Mouse (Mus musculus) kidney, postnatal 10 days (tissue): ENCODE results near the gene Pip5k1c.
A peak's percentile ranks its signal among the peaks of the same experiment; 100 is the strongest.

Experiments used
- DNase-seq: peaks from one replicate; pipeline ENCODE4 v3.0.0; 2021; ENCODE audit warnings: mixed read lengths

Gene Pip5k1c

GRCm38 (mm10) chr10:81325781-81326180 is 33.0 kb downstream of the Pip5k1c start:
- no peak for DNase-seq

GRCm38 (mm10) chr10:81326858-81327257 is 34.1 kb downstream of the Pip5k1c start:
- peak; percentile 76 for DNase-seq

GRCm38 (mm10) chr10:81327959-81328358 is 35.2 kb downstream of the Pip5k1c start:
- peak; percentile 64 for DNase-seq

GRCm38 (mm10) chr10:81328386-81328785 is 35.6 kb downstream of the Pip5k1c start, which contains the start of gene Tbxa2r:
TSS of gene Tbxa2r (plus strand) at chr10:81328731.
- peak; percentile 80 for DNase-seq

GRCm38 (mm10) chr10:81329194-81329975 is 36.6 kb downstream of the Pip5k1c start:
- peak; percentile 78 for DNase-seq

GRCm38 (mm10) chr10:81330007-81330406 is 37.2 kb downstream of the Pip5k1c start:
- DNase-seq = peak; percentile 59

- no peak for DNase-seq
Observed at GRCm38 (mm10) chr10:81332277-81332676, 39.5 kb downstream of the Pip5k1c start.

GRCm38 (mm10) chr10:81334324-81334723 is 41.6 kb downstream of the Pip5k1c start:
- no peak for DNase-seq

GRCm38 (mm10) chr10:81335393-81336340 is 42.9 kb downstream of the Pip5k1c start:
- DNase-seq = peak; percentile 65

- DNase-seq = no peak
Observed at GRCm38 (mm10) chr10:81336558-81336957, 43.8 kb downstream of the Pip5k1c start.

- no peak for DNase-seq
Observed at GRCm38 (mm10) chr10:81340551-81341332, 48.0 kb downstream of the Pip5k1c start.

GRCm38 (mm10) chr10:81341333-81341949 is 48.7 kb downstream of the Pip5k1c start:
- DNase-seq = peak; percentile 90

GRCm38 (mm10) chr10:81342686-81343505 is 50.1 kb downstream of the Pip5k1c start, which contains the start of gene Gipc3:
TSS of gene Gipc3 (minus strand) at chr10:81343266.
- peak; percentile 50 for DNase-seq

GRCm38 (mm10) chr10:81344421-81345161 is 51.8 kb downstream of the Pip5k1c start:
- DNase-seq = peak; percentile 56

- no peak for DNase-seq
Observed at GRCm38 (mm10) chr10:81345162-81345534, 52.4 kb downstream of the Pip5k1c start.

GRCm38 (mm10) chr10:81346453-81347067 is 53.8 kb downstream of the Pip5k1c start:
- peak; percentile 88 for DNase-seq

- peak; percentile 73 for DNase-seq
Observed at GRCm38 (mm10) chr10:81349146-81349545, 56.4 kb downstream of the Pip5k1c start.

GRCm38 (mm10) chr10:81349961-81350350 is 57.2 kb downstream of the Pip5k1c start:
- no peak for DNase-seq

GRCm38 (mm10) chr10:81350351-81351063 is 57.7 kb downstream of the Pip5k1c start, which contains the start of gene Hmg20b:
TSS of gene Hmg20b (minus strand) at chr10:81350480.
- peak; percentile 100 for DNase-seq
